Mouse (Mus musculus) granulocyte monocyte progenitor cell, adult 5-6 weeks (primary cell): Measurements from ENCODE around the gene Tmub1. TPM values are rescaled to one million over a fixed set of nuclear protein-coding genes. Genes with fewer than 3 reads are reported as not detected.

ENCODE experiments used
- ATAC-seq: replicated peaks from 2 replicates; pipeline ENCODE4 v1.8.0; 2016; ENCODE audit warnings: mild to moderate bottlenecking, moderate TSS enrichment, inconsistent platforms; ENCODE audit not compliant: poor library complexity, severe bottlenecking
- total RNA-seq, 2 experiments: library from RNA; stranded (forward) in 1 of 2; stranded (reverse) in 1 of 2; fragments of 200-712, 200-1000 nt in 1 of 2; fragments of >200 nt in 1 of 2; fragmentation: Nextera tagmentation in 1 of 2; gene quantifications; 2 replicates each; pipeline ENCODE4 v1.2.3; 2014 to 2017

Tmub1 gene
- total RNA-seq, 2 experiments from 2014 or later: 6.4 to 11.1 TPM

GRCm38 (mm10) chr5:24425421-24426036 lies 22.1 kb downstream of the Tmub1 start:
- ATAC-seq: peak; percentile 14

- ATAC-seq: peak; percentile 31
Observed at GRCm38 (mm10) chr5:24424861-24425411, 22.7 kb downstream of the Tmub1 start.

GRCm38 (mm10) chr5:24424004-24424781 lies 23.5 kb downstream of the Tmub1 start:
- ATAC-seq: peak; percentile 45

GRCm38 (mm10) chr5:24423129-24424003 lies 24.3 kb downstream of the Tmub1 start, which contains the start of the genes Cdk5 and Slc4a2:
Gene Cdk5 (minus strand): TSS chr5:24423530.
Gene Slc4a2 (plus strand): TSS chr5:24423837.
- ATAC-seq: peak; percentile 82

GRCm38 (mm10) chr5:24420381-24420780 lies 27.3 kb downstream of the Tmub1 start:
- ATAC-seq: no peak

GRCm38 (mm10) chr5:24417587-24417986 lies 30.1 kb downstream of the Tmub1 start:
- no peak for ATAC-seq

GRCm38 (mm10) chr5:24416222-24416736 lies 31.4 kb downstream of the Tmub1 start:
- ATAC-seq: peak; percentile 85

- no peak for ATAC-seq
Observed at GRCm38 (mm10) chr5:24413938-24414337, 33.7 kb downstream of the Tmub1 start.

GRCm38 (mm10) chr5:24413042-24413693 lies 34.5 kb downstream of the Tmub1 start, which contains the start of gene Asic3:
Gene Asic3 (plus strand): TSS chr5:24413392.
- ATAC-seq: no peak

- no peak for ATAC-seq
Observed at GRCm38 (mm10) chr5:24412063-24412462, 35.6 kb downstream of the Tmub1 start.

- ATAC-seq: no peak
Observed at GRCm38 (mm10) chr5:24409466-24409865, 38.2 kb downstream of the Tmub1 start.

- no peak for ATAC-seq
Observed at GRCm38 (mm10) chr5:24408651-24409050, 39.0 kb downstream of the Tmub1 start.

- no peak for ATAC-seq
Observed at GRCm38 (mm10) chr5:24405389-24405876, 42.2 kb downstream of the Tmub1 start.

GRCm38 (mm10) chr5:24404594-24405360 lies 42.9 kb downstream of the Tmub1 start:
- ATAC-seq: no peak

- ATAC-seq: no peak
Observed at GRCm38 (mm10) chr5:24401969-24402368, 45.7 kb downstream of the Tmub1 start.

- no peak for ATAC-seq
Observed at GRCm38 (mm10) chr5:24400911-24401605, 46.6 kb downstream of the Tmub1 start.

GRCm38 (mm10) chr5:24400362-24400761 lies 47.3 kb downstream of the Tmub1 start:
- no peak for ATAC-seq

- no peak for ATAC-seq
Observed at GRCm38 (mm10) chr5:24399686-24400085, 48.0 kb downstream of the Tmub1 start.
